In genomic region chr11:72226020-72226791, GRCm38 (mm10) we compare ENCODE assay signal across 11 mouse cellular contexts. TPM values are rescaled to one million over a fixed set of nuclear protein-coding genes. Genes with fewer than 3 reads are reported as not detected.
DNase-seq lines count a peak whose midpoint lies in the region; ATAC-seq lines count a peak whose summit lies in the region.
"Had no signal": no experiment of that assay in that cellular context is flagged by ENCODE, and none has a peak within 500 bp of the region (broad histone marks: within the 10 kb centered on the region; RNA-seq: fewer than 3 reads in every experiment).

No protein-coding gene starts in this region.

- H3K36me3 ChIP-seq in stomach, embryonic 16.5 days (ENCODE audit: control insufficient read depth, insufficient read depth, low read length), result no peaks in the 10 kb centered on the region
- H3K36me3 ChIP-seq: heart, embryonic 10.5 days; liver, embryonic 12.5 days had no signal

- H3K9ac ChIP-seq in stomach, embryonic 16.5 days (ENCODE audit: low read length), result no peak overlapping the region
- H3K9ac ChIP-seq: liver, embryonic 12.5 days had no signal

- H3K27me3 ChIP-seq in stomach, embryonic 16.5 days (ENCODE audit: control insufficient read depth, insufficient read depth, low read length), result no peaks in the 10 kb centered on the region

- H3K4me3 ChIP-seq in stomach, embryonic 16.5 days (replicated peaks; ENCODE audit: low read length), result no peak overlapping the region
- H3K4me3 ChIP-seq: heart, embryonic 10.5 days; liver, embryonic 12.5 days; megakaryocyte, embryonic 14.5 days had no signal

- H3K4me1 ChIP-seq in stomach, embryonic 16.5 days (ENCODE audit: control insufficient read depth, insufficient read depth, low read length), result no peaks in the 10 kb centered on the region
- H3K4me1 ChIP-seq: heart, embryonic 10.5 days; liver, embryonic 12.5 days had no signal

- peak; percentile 20 for DNase-seq in kidney, postnatal 14 days
- no peak for DNase-seq in kidney, adult 9 months
- DNase-seq in right cerebral cortex, postnatal 4 days, result peak; percentile 21
- DNase-seq in right cerebral cortex, postnatal 25 days, result no peak
- DNase-seq in cerebellum, postnatal 25 days, result peak; percentile 66 to 80
- DNase-seq in ovary, adult 18-20 months (ENCODE audit: low spot score), result no peak
- DNase-seq: kidney, postnatal 10 days had no signal

- H3K27ac ChIP-seq in stomach, embryonic 16.5 days (ENCODE audit: low read length), result no peak overlapping the region
- H3K27ac ChIP-seq: heart, embryonic 10.5 days; liver, embryonic 12.5 days had no signal

- 68% methylated on average over 10 of the region's 10 CpGs for WGBS in stomach, embryonic 16.5 days

- H3K4me2 ChIP-seq in stomach, embryonic 16.5 days (ENCODE audit: low read depth, low read length), result no peak overlapping the region
- H3K4me2 ChIP-seq: liver, embryonic 12.5 days had no signal

- ATAC-seq in stomach, embryonic 16.5 days (ENCODE audit: insufficient read depth, low FRiP score), result peak; percentile 29; the same call in 1 of the 2 replicates
- ATAC-seq: liver, embryonic 12.5 days had no signal

- no peaks in the 10 kb centered on the region for H3K9me3 ChIP-seq in stomach, embryonic 16.5 days (replicated peaks; ENCODE audit: control insufficient read depth, low read length)
- H3K9me3 ChIP-seq: heart, embryonic 10.5 days; liver, embryonic 12.5 days; megakaryocyte, embryonic 14.5 days had no signal

RNA-seq across cellular contexts. Expression of gene Med31, which starts 10.8 kb away (rescaled TPM):
- 32.6 and 34.1 TPM in 2 replicates for polyA plus RNA-seq in stomach, embryonic 16.5 days (2015; fragmentation: Nextera tagmentation; extraction: Ambion mirVana)

RNA-seq across cellular contexts. Expression of gene Txndc17, which starts 18.9 kb away (rescaled TPM):
- 234 and 235 TPM in 2 replicates for polyA plus RNA-seq in stomach, embryonic 16.5 days (2015; fragmentation: Nextera tagmentation; extraction: Ambion mirVana)

RNA-seq across cellular contexts. Expression of gene 4933427D14Rik, which starts 18.9 kb away (rescaled TPM):
- polyA plus RNA-seq in stomach, embryonic 16.5 days (2015; fragmentation: Nextera tagmentation; extraction: Ambion mirVana), result 9.4 TPM in 2 replicates

RNA-seq across cellular contexts. Expression of gene Gm43951, which starts 19.6 kb away (rescaled TPM):
- polyA plus RNA-seq in stomach, embryonic 16.5 days (2015; fragmentation: Nextera tagmentation; extraction: Ambion mirVana), result 0.20 and 0.23 TPM in 2 replicates

RNA-seq across cellular contexts. Expression of gene Slc13a5, which starts 40.8 kb away (rescaled TPM):
- polyA plus RNA-seq in stomach, embryonic 16.5 days (2015; fragmentation: Nextera tagmentation; extraction: Ambion mirVana), result 0.07 and 0.17 TPM in 2 replicates
- polyA plus RNA-seq: liver, embryonic 12.5 days had no signal

Comparison
In these comparisons a context has a peak if more than half of its experiments do, and no peak if none do; other contexts are left out.
1. DNase-seq: peak in kidney, postnatal 14 days (single experiment), right cerebral cortex, postnatal 4 days (single experiment) and cerebellum, postnatal 25 days (2 of 2); none in kidney, adult 9 months (single experiment), right cerebral cortex, postnatal 25 days (single experiment) and ovary, adult 18-20 months (single experiment).